Mouse (Mus musculus) forebrain, embryonic 12.5 days (tissue): ENCODE data around the gene Mpp2. TPM values are rescaled to one million over a fixed set of nuclear protein-coding genes. Genes with fewer than 3 reads are reported as not detected.

Experiments used
- ATAC-seq: fragments of 200-750 bp; cut with Nextera tagmentation; 2 replicates; pipeline ENCODE4 v1.8.0; 2017; ENCODE audit warnings: moderate TSS enrichment; ENCODE audit not compliant: low FRiP score
- H3K27ac ChIP-seq: fragments of 300-500 bp; sonication (generic); 2 replicates; pipeline ENCODE4 v1.5.1; 2016; ENCODE audit warnings: mild to moderate bottlenecking
- H3K27me3 ChIP-seq: fragments of 300-500 bp; sonication (generic); 2 replicates; pipeline ENCODE4 v1.6.1; 2016; ENCODE audit warnings: mild to moderate bottlenecking
- H3K36me3 ChIP-seq: fragments of 300-500 bp; sonication (generic); replicated peaks from 2 replicates; pipeline ENCODE4 v1.6.1; 2016; ENCODE audit warnings: mild to moderate bottlenecking
- H3K4me1 ChIP-seq: fragments of 300-500 bp; sonication (generic); 2 replicates; pipeline ENCODE4 v1.6.1; 2016
- H3K4me2 ChIP-seq: fragments of 300-500 bp; sonication (generic); 2 replicates; pipeline ENCODE4 v1.6.1; 2016; ENCODE audit warnings: mild to moderate bottlenecking, moderate library complexity
- H3K4me3 ChIP-seq: fragments of 300-500 bp; sonication (generic); replicated peaks from 2 replicates; pipeline ENCODE4 v1.5.1; 2016; ENCODE audit warnings: mild to moderate bottlenecking
- H3K9ac ChIP-seq: fragments of 300-500 bp; sonication (generic); 2 replicates; pipeline ENCODE4 v1.6.1; 2016; ENCODE audit warnings: mild to moderate bottlenecking
- H3K9me3 ChIP-seq: fragments of 300-500 bp; sonication (generic); 2 replicates; pipeline ENCODE4 v1.6.1; 2016
- WGBS: fragments of 180-500 bp; shearing (Covaris S2); methylation state at CpG from one replicate; pipeline ENCODE4 v1.1.7; 2016; 5-methylcytosine and 5-hydroxymethylcytosine counted together
- polyA plus RNA-seq: library from polyadenylated mRNA; unstranded; fragments of >200 nt; fragmentation: Nextera tagmentation; extraction: Ambion mirVana; gene quantifications from 2 replicates; pipeline ENCODE4 v1.2.1, GENCODE M21; 2016

Gene Mpp2
- 24.9 and 27.9 TPM in 2 replicates for polyA plus RNA-seq

GRCm38 (mm10) chr11:102087931-102088898, at the start of gene Mpp2:
Gene Mpp2 (minus strand): TSS chr11:102088515.
- Histone ChIP-seq H3K9ac (peak within 1 kb of the TSS; percentile 64), H3K36me3 (peaks cover 13% of the 10 kb centered on the region), H3K9me3 (no peaks in the 10 kb centered on the region), H3K27ac (peak within 1 kb of the TSS; percentile 96), H3K4me1 (peaks cover 45% of the 10 kb centered on the region), H3K4me2 (peak within 1 kb of the TSS; percentile 86), H3K27me3 (no peaks in the 10 kb centered on the region), H3K4me3 (peak within 1 kb of the TSS; percentile 56)
- peak; percentile 71 for ATAC-seq
- WGBS = under 1% methylated on average over 46 of the region's 49 CpGs

- Histone ChIP-seq H3K4me2 (peak overlapping the region; percentile 53), H3K9ac (0 out of 2 replicates have a peak overlapping the region, but pooled peaks have one; percentile 29), H3K9me3 (no peaks in the 10 kb centered on the region), H3K27me3 (peaks cover 23% of the 10 kb centered on the region), H3K4me3 (peak overlapping the region; percentile 17), H3K27ac (no peak overlapping the region), H3K36me3 (no peaks in the 10 kb centered on the region), H3K4me1 (peaks cover 13% of the 10 kb centered on the region)
- ATAC-seq = peak; percentile 46
- 45% methylated on average over 13 of the region's 13 CpGs for WGBS
These were observed 49.5 kb upstream of the Mpp2 start for GRCm38 (mm10) chr11:102137625-102138446.

GRCm38 (mm10) chr11:102134516-102134915, 46.2 kb upstream of the Mpp2 start:
- H3K9ac ChIP-seq = no peak overlapping the region
- no peak for ATAC-seq
- no peak overlapping the region for H3K27ac ChIP-seq
- H3K4me3 ChIP-seq = no peak overlapping the region
- peaks cover 11% of the 10 kb centered on the region for H3K27me3 ChIP-seq
- no peaks in the 10 kb centered on the region for H3K36me3 ChIP-seq
- no peak overlapping the region for H3K4me2 ChIP-seq
- H3K4me1 ChIP-seq = peaks cover 13% of the 10 kb centered on the region
- no peaks in the 10 kb centered on the region for H3K9me3 ChIP-seq
- WGBS = 35% methylated on average over 4 of the region's 4 CpGs

GRCm38 (mm10) chr11:102117386-102117785, 29.1 kb upstream of the Mpp2 start:
- no peaks in the 10 kb centered on the region for H3K27me3 ChIP-seq
- H3K4me1 ChIP-seq = no peaks in the 10 kb centered on the region
- 85% methylated on average over 6 of the region's 6 CpGs for WGBS
- no peak overlapping the region for H3K27ac ChIP-seq
- no peak overlapping the region for H3K4me2 ChIP-seq
- no peaks in the 10 kb centered on the region for H3K36me3 ChIP-seq
- H3K9ac ChIP-seq = no peak overlapping the region
- no peak overlapping the region for H3K4me3 ChIP-seq
- H3K9me3 ChIP-seq = peaks cover 5% of the 10 kb centered on the region; the same call in 1 of the 2 replicates
- no peak for ATAC-seq

GRCm38 (mm10) chr11:102116241-102116640, 27.9 kb upstream of the Mpp2 start:
- no peak overlapping the region for H3K9ac ChIP-seq
- no peak overlapping the region for H3K4me3 ChIP-seq
- H3K4me2 ChIP-seq = no peak overlapping the region
- no peak for ATAC-seq
- no peaks in the 10 kb centered on the region for H3K4me1 ChIP-seq
- H3K36me3 ChIP-seq = no peaks in the 10 kb centered on the region
- peaks cover 5% of the 10 kb centered on the region; the same call in 1 of the 2 replicates for H3K9me3 ChIP-seq
- no peaks in the 10 kb centered on the region for H3K27me3 ChIP-seq
- no peak overlapping the region for H3K27ac ChIP-seq
- WGBS = 82% methylated on average over 8 of the region's 8 CpGs

GRCm38 (mm10) chr11:102111576-102111975, 23.3 kb upstream of the Mpp2 start:
- Histone ChIP-seq H3K9ac (no peak overlapping the region), H3K36me3 (no peaks in the 10 kb centered on the region), H3K4me3 (no peak overlapping the region), H3K9me3 (no peaks in the 10 kb centered on the region), H3K27ac (no peak overlapping the region), H3K4me2 (no peak overlapping the region), H3K4me1 (no peaks in the 10 kb centered on the region), H3K27me3 (peaks cover 32% of the 10 kb centered on the region)
- 87% methylated on average over 5 of the region's 5 CpGs for WGBS
- no peak for ATAC-seq

- Histone ChIP-seq H3K9me3 (no peaks in the 10 kb centered on the region), H3K4me1 (no peaks in the 10 kb centered on the region), H3K4me2 (no peak within 1 kb of the TSS; the same call in 1 of the 2 replicates), H3K4me3 (0 out of 2 replicates have a peak within 1 kb of the TSS, but pooled peaks have one; percentile 1), H3K27me3 (peaks cover 69% of the 10 kb centered on the region), H3K36me3 (no peaks in the 10 kb centered on the region), H3K9ac (no peak within 1 kb of the TSS), H3K27ac (no peak within 1 kb of the TSS)
- ATAC-seq = no peak
- WGBS = 15% methylated on average over 9 of the region's 9 CpGs
These were observed 19.4 kb upstream of the Mpp2 start, which contains the start of gene Pyy for GRCm38 (mm10) chr11:102107732-102108131. Gene Pyy (minus strand): TSS chr11:102107832.

- no peak overlapping the region; the same call in 1 of the 2 replicates for H3K4me2 ChIP-seq
- 3% methylated on average over 21 of the region's 21 CpGs for WGBS
These were observed 18.6 kb upstream of the Mpp2 start for GRCm38 (mm10) chr11:102106911-102107310.

GRCm38 (mm10) chr11:102102485-102103258, 14.4 kb upstream of the Mpp2 start:
- H3K4me1 ChIP-seq = 0 out of 2 replicates have a peak, but pooled peaks cover 4% of the 10 kb centered on the region
- H3K27me3 ChIP-seq = peaks cover 94% of the 10 kb centered on the region
- H3K36me3 ChIP-seq = no peaks in the 10 kb centered on the region
- WGBS = 21% methylated on average over 17 of the region's 17 CpGs
- H3K27ac ChIP-seq = no peak overlapping the region
- no peaks in the 10 kb centered on the region for H3K9me3 ChIP-seq
- H3K9ac ChIP-seq = no peak overlapping the region
- 0 out of 2 replicates have a peak, but pooled peaks have one; percentile 11 for ATAC-seq
- no peak overlapping the region for H3K4me2 ChIP-seq
- no peak overlapping the region for H3K4me3 ChIP-seq

More at GRCm38 (mm10) chr11:102106911-102107310, 18.6 kb upstream of the Mpp2 start:
- Histone ChIP-seq H3K4me3 (0 out of 2 replicates have a peak overlapping the region, but pooled peaks have one; percentile 1), H3K27ac (no peak overlapping the region), H3K4me1 (0 out of 2 replicates have a peak, but pooled peaks cover 4% of the 10 kb centered on the region), H3K9me3 (no peaks in the 10 kb centered on the region), H3K36me3 (no peaks in the 10 kb centered on the region), H3K9ac (no peak overlapping the region), H3K27me3 (peaks cover 76% of the 10 kb centered on the region)
- ATAC-seq = no peak

GRCm38 (mm10) chr11:102101219-102101618, 12.9 kb upstream of the Mpp2 start, which contains the start of gene Ppy:
Gene Ppy (minus strand): TSS chr11:102101319.
- H3K4me3 ChIP-seq = no peak within 1 kb of the TSS
- no peaks in the 10 kb centered on the region for H3K9me3 ChIP-seq
- H3K4me1 ChIP-seq = peaks cover 17% of the 10 kb centered on the region
- H3K4me2 ChIP-seq = no peak within 1 kb of the TSS
- WGBS = 84% methylated on average over 4 of the region's 4 CpGs
- peaks cover 80% of the 10 kb centered on the region for H3K27me3 ChIP-seq
- no peak for ATAC-seq
- H3K9ac ChIP-seq = no peak within 1 kb of the TSS
- H3K36me3 ChIP-seq = no peaks in the 10 kb centered on the region
- no peak within 1 kb of the TSS for H3K27ac ChIP-seq

GRCm38 (mm10) chr11:102096887-102097391, 8.6 kb upstream of the Mpp2 start:
- Histone ChIP-seq H3K9me3 (no peaks in the 10 kb centered on the region), H3K4me3 (peak overlapping the region; percentile 21), H3K4me2 (peak overlapping the region; percentile 53), H3K27me3 (peaks cover 40% of the 10 kb centered on the region), H3K4me1 (peaks cover 15% of the 10 kb centered on the region), H3K27ac (no peak overlapping the region), H3K36me3 (no peaks in the 10 kb centered on the region), H3K9ac (0 out of 2 replicates have a peak overlapping the region, but pooled peaks have one; percentile 7)
- ATAC-seq = peak; percentile 92
- WGBS = 7% methylated on average over 16 of the region's 18 CpGs
